Mouse (Mus musculus) R1 (cell line): ENCODE results near the gene Slc7a7.

ENCODE experiments used
- DNase-seq: peaks from one replicate; pipeline ENCODE4 v3.0.0-alpha.2; 2018; ENCODE audit warnings: low read depth, low spot score

Slc7a7 gene

DNA sequence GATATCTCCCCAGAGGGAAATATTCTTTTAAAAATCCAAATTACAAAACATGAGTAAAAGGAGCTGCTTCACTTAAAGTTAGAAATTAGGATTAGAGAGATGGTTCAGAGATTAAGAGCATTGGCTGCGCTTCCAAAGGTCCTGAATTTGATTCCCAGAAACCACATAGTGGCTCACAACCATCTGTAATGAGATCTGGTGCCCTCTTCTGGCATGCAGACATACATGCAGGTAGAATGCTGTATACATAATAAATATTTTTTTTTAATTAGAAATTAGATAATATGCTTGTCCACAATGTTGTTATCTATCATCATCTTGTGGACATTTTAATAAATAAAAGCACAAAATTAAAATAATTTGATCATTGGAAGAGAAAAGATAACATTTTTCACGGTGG is 89.0 kb downstream of the Slc7a7 start:
- DNase-seq, result no peak

DNA sequence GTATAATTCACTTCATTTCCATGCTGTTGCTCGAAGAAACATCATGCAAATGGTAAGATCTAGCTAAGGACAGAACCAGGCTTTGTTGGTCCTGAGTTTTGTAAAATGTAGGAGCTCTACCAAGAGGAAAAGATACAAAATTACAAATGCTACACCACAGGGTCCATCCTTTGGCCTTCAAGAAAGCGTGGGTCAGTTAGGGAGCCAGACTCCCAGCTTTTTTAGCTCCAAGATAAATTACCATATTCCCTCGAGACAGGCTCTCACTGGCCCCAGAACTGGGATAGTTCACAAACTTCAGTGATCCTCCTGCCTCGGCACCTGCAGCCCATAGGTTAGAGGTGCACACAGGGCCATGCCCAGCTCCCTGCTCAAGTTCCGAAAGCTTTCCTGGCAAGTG is 93.1 kb downstream of the Slc7a7 start:
- DNase-seq, result no peak

DNA sequence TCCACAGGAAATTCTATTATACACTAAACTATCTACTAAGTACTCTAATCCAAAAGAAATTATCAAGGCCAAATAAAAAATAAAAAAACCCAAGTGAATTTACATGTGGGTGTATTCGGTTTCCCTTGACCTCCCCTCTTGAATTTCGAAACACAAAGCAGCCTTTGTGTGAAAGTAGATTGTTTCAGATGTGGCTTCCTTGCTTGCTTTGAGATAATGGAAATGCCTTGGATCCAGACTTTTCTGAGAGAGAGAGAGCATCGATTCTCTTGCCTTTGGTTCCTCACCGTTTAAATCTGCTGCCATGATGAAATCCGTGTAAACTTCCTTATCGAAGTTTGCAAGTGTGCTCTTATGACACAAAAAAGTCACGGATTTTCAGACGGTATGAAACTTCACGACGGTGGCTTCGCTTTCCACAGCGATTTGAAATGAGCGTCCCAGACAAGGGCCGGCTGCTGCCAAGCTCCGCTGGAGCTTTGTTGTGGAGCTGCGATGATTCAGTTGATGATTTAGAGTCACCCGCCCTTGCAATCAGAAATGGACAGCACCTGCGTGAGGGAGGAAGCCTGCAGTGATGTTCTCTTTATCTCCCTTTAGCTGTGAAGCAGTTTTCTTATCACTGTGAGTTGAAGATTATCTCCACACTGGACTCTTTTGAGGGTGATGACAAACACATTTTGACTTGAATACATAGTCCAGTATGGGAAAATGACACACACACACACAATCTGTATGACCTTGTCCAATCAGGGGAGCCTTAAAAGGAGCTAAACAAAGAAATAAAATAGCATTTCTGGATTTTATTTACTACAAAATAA is 95.8 kb downstream of the Slc7a7 start:
- DNase-seq, result peak; percentile 43
